Mouse (Mus musculus): ENCODE results near the gene Usp6nl.

GRCm38 (mm10) chr2:6412645-6413044 is 90.2 kb downstream of the Usp6nl start:
- no peak for TF ChIP-seq CTCF (IDR thresholded peaks at IDR 0.05; ENCODE audit: low read depth)
- TF ChIP-seq EP300 (IDR thresholded peaks at IDR 0.05; ENCODE audit: low read depth): no peak

All from heart, postnatal 0 days (tissue).